Mouse (Mus musculus): ENCODE measurements at regions not wholly inside any gene's neighbourhood (a gene's known extent, or its start where the extent isn't known, plus 50 kb on each side); places are given as distances from the start of the nearest gene placed in this dataset.

DNA sequence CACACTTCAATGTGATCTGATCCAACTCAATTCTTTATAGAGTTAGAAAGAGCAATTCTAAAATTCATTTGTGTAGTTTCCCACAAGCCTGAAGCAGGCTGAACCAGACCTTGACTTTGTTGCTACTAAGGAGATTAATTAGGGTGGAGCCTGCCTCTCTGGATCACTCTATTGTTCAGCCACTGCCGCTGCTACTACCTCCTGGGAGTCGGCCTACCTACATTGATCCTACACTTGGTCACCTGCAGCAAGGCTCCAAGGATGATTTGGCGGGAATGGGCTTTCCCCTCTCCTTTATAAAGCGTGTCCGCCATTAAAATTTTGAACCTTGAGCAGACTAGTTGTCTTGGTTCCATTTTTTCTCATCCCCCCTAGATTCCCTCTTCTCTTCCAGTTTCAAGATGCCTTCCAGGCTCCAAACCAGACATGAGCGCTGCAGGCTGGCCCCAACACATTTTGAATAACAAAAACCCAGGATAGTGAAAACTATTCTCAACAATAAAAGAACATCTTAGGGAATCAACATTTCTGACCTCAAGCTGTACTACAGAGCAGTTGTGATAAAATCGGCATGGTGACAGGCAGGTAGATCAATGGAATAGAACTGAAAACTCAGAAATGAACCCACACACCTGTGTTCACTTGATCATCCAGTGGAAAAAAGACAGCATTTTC, 251.6 kb upstream of the Tacstd2 start:
- TF ChIP-seq CTCF (IDR thresholded peaks at IDR 0.05) (no peak), EP300 (IDR thresholded peaks at IDR 0.05; ENCODE audit: insufficient read depth, low read depth, low read length) (no peak)
